Mouse (Mus musculus) liver, embryonic 14.5 days (tissue): ENCODE data around the gene Mpl.

Source experiments
- CTCF ChIP-seq: IDR thresholded peaks from 2 replicates; pipeline ENCODE4 v1.5.1; 2016; ENCODE audit warnings: antibody characterized with exemption, low read depth, control low read depth
- EP300 ChIP-seq: IDR thresholded peaks from 2 replicates; pipeline ENCODE4 v1.6.1; 2016; ENCODE audit warnings: antibody characterized with exemption, low read depth

DNA sequence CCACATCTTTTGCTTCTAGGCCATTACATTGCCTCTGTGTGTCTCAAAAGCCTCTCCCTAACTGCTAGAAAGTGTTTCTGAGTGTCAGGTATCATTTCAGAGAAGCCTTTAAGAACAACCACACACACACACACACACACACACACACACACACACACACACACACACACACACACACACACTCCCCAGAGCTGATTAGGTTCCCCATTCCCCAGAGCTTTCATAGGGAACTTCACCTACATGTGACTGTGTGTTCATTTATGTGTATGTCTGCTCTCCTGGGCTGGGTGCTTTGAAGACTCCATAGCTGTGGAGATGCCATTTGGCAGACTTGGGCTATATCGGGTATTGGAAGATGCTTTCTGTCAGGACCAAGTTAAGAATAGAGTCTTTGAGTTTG lies 31.9 kb downstream of the Mpl start:
- TF ChIP-seq CTCF (no peak), EP300 (no peak)
